Mouse (Mus musculus) frontal cortex, adult 2 months (tissue): ENCODE results near the gene Cc2d2b. TPM values are rescaled to one million over a fixed set of nuclear protein-coding genes. Genes with fewer than 3 reads are reported as not detected.

Experiments used
- DNase-seq, 2 experiments: peaks; one replicate each; pipeline ENCODE4 v3.0.0; 2022; ENCODE audit warnings: low spot score in 1 of 2; ENCODE audit errors: extremely low spot score in 1 of 2
- polyA plus RNA-seq: library from polyadenylated mRNA; depleted of rRNA; stranded (reverse); fragments of >200 nt; gene quantifications from 2 replicates; pipeline ENCODE4 v1.2.3, GENCODE M21; 2012; rRNA removed

Gene Cc2d2b
- polyA plus RNA-seq, 1 experiment: 0.10 TPM

DNA sequence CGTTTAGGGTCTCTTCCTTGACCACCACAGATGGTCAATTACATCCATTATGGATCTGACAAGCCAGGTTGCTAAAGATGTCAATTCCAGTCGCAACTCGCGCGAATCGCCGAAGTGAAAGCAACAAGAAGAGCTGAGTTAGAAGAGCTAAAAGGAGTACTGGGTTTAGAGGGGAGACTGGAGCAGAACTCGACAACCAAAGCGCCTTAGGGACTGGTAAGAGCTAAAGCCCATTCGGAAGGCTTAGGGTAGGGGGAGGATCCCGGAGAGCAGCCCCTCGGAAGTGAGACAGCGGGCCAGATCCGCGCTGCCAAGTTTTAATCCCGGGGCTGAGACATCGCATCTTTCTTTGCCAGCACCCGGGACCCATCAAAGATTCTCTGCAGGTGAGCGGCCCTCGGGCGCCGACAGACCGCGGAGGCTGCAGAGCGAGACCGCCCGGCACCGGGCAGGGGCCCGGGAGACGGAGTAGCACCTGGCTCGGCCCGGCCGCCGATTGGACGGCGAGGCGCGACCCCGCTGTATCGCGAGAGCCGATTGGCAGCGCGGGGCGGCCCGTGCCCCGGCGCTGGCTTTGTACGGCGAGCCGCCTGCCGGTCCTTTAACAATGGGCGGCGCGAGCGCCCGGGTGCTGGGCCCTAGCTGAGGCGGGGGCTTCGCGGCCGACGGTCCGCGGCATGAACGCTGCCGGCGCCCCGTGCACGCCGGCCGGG is 82.3 kb downstream of the Cc2d2b start, which contains the start of gene Ccnj:
TSS of gene Ccnj (plus strand) at position 577 of the 713 bp plus-strand sequence.
- DNase-seq: peak; percentile 72 to 93

DNA sequence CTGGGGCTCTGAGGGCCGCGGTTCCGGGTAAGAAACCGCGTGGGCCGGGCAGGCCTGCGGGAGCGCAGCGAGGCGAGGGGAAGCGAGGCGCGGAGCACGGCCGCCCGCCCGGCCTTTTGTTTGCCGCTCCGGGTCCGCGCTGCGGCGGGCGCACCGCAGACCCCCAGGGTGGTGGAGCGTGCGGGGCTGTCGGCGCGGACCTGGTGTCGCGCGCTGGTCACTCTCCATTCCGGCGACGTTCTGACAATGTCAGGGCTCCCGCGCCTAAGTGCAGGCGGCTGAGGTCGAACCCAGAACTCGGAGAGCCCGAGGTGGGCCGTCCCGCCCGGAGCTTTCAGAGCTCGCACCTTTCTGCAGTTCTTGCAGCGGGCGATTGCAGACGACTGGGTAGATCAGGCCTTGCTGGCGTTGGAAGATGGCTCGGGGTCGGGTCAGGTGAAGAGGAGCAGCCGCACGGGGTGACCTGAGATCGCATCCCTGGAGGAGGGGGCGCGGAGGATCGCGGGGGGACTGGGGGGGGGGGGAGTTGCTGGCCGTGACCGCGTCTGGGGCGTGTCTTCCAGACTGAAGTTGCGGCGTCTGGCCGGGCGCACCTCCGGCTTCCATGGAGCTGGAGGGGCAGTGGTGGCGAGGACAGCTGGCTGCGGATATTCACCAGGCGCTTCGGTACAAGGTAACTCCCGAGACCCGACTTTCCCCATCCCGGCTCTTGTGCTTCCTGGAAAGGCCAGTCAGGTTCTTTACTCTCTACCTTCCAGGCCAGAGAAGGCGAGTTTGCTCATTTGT is 83.1 kb downstream of the Cc2d2b start:
- peak in 1 of 2 experiments; percentile 10 for DNase-seq

DNA sequence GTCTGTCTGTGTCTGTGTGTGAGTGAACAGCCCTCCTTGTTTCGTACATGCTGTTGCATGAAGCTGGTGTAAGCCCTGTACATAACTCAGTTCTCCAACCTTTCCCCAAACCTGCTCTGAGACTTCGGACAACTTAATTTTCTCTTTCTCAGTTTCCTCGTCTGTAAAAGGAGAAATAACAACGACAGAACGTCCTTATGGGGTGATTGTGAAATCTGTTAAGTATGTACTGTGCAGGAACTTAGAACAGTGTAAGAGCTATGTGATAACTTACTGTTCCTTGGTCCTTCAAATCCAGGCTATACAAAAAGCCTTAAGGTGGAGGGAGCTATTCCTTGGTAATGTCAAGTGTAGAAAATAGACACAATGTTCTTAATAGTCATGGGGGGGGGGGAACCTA is 83.8 kb downstream of the Cc2d2b start:
- DNase-seq: no peak

DNA sequence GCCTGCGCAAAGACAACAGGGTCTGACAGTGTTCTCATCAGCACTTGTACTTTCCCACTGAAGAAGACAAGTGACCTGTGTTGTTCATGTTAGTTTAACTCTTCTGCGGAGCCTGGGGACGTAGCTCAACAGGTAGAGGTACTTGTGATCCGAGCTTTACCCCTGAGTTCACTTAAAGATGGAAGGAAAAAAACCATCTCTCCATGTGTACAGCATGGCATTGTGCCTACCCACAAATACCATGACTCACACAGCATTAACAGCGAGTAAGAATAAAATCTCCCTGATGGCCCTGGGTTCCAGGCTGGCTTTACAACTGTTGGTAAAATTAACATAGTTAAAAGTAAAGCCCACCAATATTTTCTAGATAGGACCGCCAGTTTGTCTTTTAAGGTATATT is 85.9 kb downstream of the Cc2d2b start:
- DNase-seq: no peak

DNA sequence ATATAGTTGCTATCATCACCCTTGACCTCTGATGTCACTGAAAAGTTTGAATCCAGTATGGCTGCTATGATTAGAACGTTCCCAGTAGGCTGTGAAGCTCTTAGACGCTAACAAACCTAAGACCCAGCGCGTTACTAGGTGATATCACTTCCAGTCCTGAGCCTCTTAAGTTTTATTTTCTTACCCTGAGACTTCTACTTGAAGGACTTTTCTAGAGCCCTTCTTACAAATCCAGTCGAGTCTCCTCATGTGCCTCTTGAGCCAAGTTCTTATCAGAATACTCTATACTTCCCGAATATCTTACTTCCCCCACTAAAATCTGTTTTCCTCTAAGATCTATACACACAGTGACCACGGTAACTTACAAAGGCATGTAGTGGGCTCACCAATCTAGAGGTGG is 89.7 kb downstream of the Cc2d2b start:
- no peak for DNase-seq

DNA sequence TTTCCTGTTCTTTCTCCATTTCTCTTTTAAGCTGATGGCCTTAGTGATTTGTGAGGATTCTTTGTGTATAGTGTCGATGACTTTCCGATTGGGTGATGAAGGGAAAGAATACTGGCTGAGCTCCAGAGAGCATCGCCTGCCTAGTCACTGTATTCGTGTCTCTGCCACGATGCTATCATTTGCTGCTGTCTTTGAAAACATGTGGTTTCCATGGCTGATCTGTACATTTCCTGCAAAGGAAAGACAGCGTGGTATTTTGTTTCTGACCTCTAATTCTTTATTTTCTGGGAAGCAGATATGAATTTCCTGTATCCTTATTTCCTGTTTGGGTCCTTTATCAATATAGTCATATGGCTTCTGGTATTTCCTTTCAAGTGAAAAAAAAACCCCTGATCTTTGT is 91.8 kb downstream of the Cc2d2b start:
- no peak for DNase-seq

DNA sequence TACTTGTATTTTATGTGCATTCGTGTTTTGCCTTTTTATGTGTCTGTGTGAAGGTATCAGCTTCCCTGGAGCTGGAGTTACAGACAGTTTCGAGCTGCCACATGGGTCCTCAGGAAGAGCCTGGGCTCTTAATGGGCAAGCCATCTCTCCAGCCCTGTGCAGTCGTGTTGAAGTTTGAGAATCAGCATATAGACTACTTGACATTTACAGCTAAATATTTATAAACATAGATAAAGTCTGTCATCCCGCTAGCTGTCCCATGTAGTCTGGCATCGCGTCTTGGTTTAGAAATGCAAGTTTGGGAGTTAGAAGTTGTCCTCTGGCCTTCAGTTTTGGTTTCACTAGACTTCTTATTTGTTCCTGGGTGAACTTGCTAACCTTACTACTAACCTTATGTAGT is 92.5 kb downstream of the Cc2d2b start:
- no peak for DNase-seq

DNA sequence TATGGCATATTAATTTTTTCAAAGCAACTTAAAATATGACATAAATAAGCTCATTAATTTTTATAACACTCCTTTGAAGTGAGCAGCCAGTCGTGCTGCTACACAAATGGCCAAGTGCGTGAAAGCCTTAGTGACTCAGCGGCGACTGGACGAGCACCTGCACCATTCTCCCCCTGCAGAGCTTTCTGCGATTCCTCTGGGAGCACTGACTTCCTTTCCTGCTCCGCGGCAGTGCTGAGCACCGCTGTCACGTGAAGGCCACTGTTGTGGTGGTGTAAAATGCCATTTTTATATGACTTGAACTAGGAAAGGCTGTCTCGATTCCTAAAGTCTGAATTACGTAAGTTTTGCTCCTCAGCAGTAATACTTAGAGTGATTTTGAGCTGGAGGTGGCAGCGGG is 93.0 kb downstream of the Cc2d2b start:
- DNase-seq: no peak

DNA sequence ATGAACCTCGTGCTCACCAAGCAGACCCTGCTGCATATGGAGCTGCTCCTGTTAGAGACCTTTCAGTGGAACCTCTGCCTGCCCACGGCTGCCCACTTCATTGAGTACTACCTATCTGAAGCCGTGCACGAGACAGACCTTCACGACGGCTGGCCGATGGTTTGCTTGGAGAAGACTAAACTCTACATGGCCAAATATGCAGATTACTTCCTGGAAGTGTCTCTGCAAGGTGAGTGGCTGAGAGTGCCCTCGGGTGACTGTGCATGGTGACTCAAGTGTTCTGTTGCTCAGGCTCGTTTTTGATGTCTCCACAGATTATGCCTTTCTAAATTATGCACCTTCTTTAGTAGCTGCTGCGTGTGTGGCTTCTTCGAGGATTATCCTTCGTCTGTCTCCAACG is 96.2 kb downstream of the Cc2d2b start:
- DNase-seq: no peak

DNA sequence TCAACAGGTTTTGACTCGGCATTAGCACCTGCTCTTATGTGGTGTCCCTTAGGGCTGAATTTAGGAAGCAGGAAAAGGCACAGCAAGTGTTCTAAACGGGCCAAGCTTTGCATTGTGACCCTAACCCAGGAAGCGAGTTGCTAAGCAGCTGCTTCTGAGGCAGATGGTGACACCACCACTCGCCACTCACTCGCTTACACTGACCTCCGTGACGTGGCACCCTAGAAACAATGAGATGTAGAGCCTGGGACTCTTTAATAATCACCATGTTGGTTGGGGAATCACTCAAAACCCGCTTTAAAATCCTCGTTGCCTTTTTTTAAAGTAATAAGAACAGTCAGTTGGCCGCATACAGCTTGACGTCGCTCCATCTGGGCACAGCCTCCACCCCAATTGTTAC is 100.8 kb downstream of the Cc2d2b start:
- DNase-seq: no peak

DNA sequence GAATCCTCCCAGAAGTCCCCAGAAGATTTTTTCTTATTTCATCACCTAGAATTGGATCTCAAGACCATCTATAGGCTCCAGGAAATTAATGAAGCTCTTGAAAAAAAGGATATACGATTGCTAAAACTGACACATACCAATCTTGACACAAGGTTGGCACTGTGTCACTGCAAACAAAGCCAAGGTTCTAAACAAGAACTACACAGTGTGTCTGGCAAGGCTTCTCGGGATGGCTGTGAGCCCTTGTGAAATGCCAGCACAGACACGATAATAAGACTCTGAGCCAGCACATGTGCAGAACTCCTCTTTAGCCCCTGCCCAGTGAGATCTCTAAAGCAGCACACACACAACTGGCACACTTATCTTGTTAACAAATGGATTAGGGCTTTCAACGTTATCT is 111.0 kb downstream of the Cc2d2b start:
- no peak for DNase-seq

DNA sequence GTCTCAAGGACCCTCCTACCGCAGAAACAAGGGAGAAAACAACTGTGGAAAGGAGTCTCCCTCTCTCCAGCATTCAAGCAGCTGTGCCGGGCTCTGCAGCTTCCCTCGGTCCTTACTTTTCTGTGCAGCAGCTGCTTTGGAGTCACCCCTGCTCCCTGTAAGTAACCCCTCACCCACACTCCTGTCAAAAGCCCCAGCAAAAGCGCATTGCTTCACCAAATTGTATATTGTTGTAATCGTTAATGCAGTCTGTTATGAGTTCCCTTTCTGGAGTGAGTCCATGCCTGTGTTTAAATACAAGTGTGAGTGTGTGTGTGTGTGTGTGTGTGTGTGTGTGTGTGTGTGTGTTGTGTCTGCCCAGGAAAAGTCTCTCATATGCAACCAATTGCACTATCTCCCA is 119.7 kb downstream of the Cc2d2b start:
- DNase-seq: no peak

DNA sequence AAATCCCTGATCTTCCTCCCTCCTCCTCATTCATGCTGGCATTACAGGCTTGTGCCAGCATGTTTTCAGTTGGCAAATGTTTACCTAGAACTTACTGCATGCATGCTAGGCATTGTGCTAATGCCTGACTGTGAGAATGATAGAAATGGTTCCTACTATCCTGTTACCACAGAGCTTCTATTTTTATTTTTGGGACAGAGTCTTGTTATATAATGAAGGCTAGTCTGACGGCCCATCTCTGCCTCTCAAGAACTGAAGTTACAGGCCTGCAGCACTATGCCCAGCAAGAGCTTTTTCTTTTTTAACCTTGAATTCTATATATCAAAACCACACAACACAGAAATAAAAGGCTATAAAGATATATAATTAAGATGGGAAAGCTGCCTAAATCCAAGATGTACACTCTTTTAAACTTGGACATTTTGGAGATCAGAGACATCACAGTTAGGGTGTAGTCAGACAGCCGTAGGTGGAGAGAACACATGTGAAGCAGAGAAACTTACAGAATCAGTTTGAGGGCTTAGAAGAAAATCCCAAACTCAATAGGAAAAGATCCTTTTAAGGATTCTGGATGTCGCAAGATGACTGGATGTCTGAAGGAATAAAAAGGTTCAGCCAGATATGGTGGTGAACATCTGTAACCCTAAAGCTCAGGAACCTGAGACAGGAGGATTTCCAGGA is 121.0 kb downstream of the Cc2d2b start:
- peak in 1 of 2 experiments; percentile 22 for DNase-seq

DNA sequence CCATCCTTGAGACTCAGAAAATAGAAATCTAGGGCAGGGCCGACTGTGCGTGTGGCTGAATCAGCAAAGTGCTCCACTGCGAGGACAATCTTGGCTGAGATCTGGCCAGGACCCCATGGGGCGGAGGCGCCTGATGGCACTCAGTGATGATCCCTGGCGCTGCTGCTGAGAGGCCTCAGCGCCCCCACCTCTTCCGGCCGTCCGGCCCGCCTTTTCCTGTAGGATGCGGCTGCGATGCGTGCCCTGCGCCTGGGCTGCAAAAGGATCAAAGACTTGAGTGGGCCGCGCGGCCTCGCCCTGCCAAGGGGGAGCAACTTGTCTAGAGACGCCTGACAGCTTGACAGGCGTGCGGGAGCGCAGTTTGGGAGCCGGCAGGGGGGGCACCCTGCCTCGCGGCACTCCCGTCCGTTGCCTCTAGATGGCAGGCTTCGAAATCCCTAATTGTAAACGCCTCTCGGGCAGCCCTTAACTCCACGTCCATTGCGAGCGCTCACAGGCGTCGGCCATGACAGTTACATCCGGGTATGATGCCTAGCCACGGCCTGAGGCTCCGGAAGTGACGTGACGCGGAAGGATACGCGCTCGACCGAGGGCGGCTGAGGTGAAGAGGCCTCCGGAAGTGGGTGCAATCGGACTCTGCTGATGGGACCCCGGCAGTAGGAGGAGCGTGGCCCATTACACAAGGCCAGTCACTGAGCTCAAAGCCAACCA is 124.6 kb downstream of the Cc2d2b start:
- DNase-seq: peak; percentile 77 to 89

Other genes starting within 250 kb of the Cc2d2b start
- gene Sorbs1, start 235.0 kb upstream of the Cc2d2b start, polyA plus RNA-seq: 88.1 and 100.0 TPM in 2 replicates
- gene Aldh18a1, start 160.3 kb upstream of the Cc2d2b start, polyA plus RNA-seq: 26.0 and 26.2 TPM in 2 replicates
- gene Tctn3, start 136.5 kb upstream of the Cc2d2b start, polyA plus RNA-seq: 29.6 and 35.7 TPM in 2 replicates
- 10.9 and 13.1 TPM in 2 replicates for gene Entpd1, start 136.4 kb upstream of the Cc2d2b start, polyA plus RNA-seq
- 8.1 and 9.3 TPM in 2 replicates for gene Ccnj, start 82.5 kb downstream of the Cc2d2b start, polyA plus RNA-seq
- gene Zfp518a, start 146.0 kb downstream of the Cc2d2b start, polyA plus RNA-seq: 4.5 and 5.5 TPM in 2 replicates
- gene Blnk, start 245.8 kb downstream of the Cc2d2b start, polyA plus RNA-seq: 6.9 and 7.2 TPM in 2 replicates